Mouse (Mus musculus) mouse trophoblast stem cell (cell line): Measurements from ENCODE around the gene Cfap54.

ENCODE experiments used
- in situ Hi-C, 2 experiments: fragments of 300-500 bp; cut with MseI, MboI; formaldehyde crosslinking; loops; 2 replicates in 1 of 2; 3 replicates in 1 of 2; pipeline ENCODE4 v1.15.1; 2025

The Cfap54 gene

DNA sequence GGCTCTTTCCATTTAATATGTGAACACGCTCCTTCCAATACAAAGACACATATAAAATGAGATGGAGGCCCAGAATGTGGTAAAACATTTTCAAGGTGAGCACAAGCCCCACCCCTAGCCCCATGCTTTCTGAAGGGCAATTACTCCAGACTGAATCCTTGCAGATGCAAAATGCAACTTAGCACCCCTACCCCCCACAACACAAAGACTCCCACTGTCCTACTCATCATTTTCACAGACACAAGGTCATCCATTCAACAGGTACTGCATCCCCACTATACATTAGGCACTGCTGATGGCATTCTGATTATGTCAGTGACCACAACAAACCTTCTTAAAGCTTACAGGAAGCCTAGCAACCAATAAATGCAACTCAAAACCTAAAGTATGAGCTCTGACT is 131.4 kb downstream of the Cfap54 start:
- in situ Hi-C loops = no loop called here

DNA sequence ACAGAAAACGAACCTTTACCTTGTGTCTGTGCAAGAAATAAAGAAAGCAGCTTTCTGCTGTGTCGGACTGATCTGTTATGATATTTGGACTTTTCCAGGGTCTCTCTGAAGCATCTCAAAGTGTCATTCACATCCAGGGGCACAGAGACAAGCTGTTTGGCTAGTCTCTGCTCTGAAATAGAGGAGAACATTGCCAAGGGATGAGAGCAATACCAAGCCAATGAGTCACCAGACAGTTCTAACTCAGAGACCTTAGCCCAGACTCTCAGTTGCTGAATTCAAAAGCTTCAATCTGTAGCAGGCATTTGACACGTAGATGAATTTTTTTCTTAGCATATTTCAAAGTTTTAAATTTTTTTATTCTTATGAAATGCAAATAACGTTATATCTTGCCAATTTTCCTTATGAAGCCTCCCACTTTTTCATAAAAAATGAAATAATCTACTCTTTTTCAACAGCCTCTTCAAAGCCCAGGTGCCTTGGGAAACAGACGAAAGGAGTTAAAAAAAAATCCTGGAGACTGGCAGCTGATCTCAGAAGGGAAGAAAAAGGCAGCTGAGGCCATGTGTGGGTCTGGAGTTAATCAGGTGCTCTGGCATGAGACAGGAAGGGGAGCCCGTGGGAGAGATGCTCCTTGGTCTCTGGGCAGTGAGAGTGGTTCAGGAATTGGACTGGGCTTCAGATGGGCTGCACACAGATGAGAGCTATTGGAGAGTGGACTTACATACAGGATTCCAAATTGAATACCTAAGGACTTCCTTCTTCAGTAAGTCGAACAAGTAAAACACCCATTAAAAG is 138.4 kb downstream of the Cfap54 start:
- in situ Hi-C loops = no loop called here

- in situ Hi-C loops = no loop called here
These were observed 139.8 kb downstream of the Cfap54 start for GRCm38 (mm10) chr10:92941616-92942015.

DNA sequence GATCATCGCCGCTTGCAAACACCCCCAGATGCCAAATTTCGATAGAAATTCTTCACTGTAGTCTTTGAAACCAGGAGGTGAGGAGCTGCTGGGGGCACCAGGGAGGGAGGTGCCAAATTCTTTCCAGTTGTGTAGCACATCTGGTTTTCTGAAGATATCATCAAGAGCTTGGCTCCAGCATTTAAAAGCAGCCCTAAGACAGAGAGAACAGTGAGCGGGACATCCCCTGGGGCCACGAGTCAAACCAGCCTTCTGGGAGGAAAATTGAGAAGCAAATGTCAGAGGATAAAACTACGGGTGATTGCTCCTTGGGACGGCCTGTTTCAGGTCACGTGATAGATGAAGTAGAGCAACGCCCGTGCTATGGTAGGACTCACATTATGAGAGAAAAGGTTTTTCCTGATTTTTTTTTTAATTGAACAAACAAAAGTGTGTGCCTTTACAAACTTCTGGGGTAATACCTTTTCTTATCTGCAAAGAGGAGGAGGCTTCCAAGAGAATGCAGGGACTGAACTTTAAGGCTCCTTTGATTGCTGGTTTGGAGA is 143.6 kb downstream of the Cfap54 start:
- in situ Hi-C loops = no loop called here

GRCm38 (mm10) chr10:92937091-92937490 is 144.3 kb downstream of the Cfap54 start:
- in situ Hi-C loops = no loop called here

DNA sequence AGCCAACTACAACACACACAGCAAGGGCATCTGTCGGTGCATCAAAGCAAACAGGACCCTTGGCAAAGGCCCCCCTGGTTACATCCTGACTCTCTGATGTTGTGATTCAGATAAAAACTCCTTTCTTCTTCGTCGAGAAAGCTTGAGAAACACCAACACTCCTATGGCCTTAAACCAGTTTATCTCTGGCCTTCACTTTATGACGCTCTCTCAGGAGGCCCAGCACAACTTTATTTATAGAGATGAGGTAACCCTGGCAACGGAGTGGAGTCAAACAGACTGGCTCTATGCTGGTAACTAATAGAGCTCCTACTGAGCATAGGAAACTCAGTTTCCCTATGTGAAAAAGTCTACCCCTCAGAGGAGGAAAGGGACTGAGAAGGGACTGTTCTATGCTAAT is 146.9 kb downstream of the Cfap54 start:
- in situ Hi-C loops = no loop called here

- in situ Hi-C loops = no loop called here
These were observed 147.8 kb downstream of the Cfap54 start for GRCm38 (mm10) chr10:92933616-92934015.

DNA sequence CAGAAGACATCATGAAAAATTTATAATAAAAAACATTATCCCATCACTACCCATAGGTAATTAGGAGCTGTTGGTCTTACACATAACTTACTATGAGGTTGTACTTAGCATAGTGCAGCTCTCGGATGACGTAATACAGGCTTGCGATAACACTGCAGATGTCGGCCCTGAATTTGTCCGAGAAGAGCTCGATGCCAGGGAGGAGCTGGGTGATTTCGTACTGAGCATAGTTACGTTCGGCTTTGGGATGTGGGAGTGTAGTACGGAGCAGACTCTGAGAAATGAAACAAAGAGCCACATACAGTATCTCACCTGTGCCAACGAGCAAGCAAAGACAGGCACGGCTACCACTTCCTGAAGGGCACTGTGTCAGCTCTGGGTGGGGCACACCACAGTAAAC is 149.0 kb downstream of the Cfap54 start:
- in situ Hi-C loops = no loop called here

DNA sequence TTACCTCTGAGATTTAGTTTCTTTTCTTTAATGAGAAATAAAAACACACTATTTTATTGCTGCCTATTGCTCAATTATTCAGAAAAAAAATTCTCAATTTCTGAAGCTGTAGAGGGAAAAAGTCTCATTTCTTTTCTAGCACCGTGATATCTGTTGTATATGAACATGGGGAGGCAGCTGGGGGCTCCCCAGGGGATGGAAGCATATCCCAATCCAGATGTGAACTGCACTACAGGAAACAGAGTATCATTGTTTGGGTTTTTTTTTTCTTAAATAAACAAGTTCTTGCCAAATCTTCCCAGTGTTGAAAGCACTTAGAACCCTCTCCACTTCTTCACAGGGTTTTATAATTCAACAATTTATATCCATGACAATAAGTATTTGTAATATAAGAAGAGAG is 151.4 kb downstream of the Cfap54 start:
- in situ Hi-C loops = no loop called here

GRCm38 (mm10) chr10:92928256-92928655 is 153.2 kb downstream of the Cfap54 start:
- in situ Hi-C loops = no loop called here

DNA sequence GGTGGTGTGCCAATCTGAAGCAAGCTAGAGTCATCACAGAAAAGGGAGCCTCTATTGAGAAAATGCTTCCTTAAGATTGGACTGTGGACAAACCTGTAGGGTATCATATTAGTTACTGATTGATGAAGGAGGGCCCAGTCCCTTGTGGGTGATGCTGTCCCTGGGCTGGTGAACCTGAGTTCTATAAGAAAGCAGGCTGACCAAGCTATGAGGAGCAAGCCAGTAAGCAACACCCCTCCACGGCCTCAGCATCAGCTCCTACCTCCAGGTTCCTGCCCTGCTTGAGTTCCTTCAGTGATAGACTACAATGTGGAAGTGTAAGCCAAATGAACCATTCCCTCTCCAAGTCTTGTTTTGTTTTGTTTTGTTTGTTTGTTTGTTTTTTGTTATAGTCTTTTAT is 162.9 kb downstream of the Cfap54 start:
- in situ Hi-C loops = no loop called here

GRCm38 (mm10) chr10:92907246-92907645 is 174.2 kb downstream of the Cfap54 start:
- in situ Hi-C loops = no loop called here

- in situ Hi-C loops = no loop called here
These were observed 193.0 kb downstream of the Cfap54 start for GRCm38 (mm10) chr10:92888466-92888865.

DNA sequence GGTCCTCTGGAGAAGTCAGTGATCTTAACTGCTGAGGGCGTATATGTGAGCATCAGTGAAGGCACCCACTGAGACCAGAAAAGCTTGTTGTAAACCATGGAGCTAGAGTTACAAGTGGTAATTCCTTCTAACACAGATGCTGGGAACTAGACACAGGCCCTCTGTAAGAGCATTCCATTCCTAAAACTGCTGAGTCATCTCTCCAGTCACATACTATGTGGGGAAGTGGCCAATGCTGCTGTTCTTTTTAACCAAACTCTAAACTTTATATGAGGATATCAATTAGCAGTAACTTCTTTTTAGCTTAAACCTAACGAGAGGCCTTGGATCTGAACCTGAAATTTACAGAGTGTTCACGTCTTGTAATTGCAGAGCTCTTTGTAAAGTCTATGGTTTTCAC is 203.4 kb downstream of the Cfap54 start:
- in situ Hi-C loops = no loop called here

GRCm38 (mm10) chr10:92840980-92841379 is 240.4 kb downstream of the Cfap54 start:
- in situ Hi-C loops = no loop called here

- in situ Hi-C loops = no loop called here
These were observed 243.8 kb downstream of the Cfap54 start for GRCm38 (mm10) chr10:92837572-92837971.

DNA sequence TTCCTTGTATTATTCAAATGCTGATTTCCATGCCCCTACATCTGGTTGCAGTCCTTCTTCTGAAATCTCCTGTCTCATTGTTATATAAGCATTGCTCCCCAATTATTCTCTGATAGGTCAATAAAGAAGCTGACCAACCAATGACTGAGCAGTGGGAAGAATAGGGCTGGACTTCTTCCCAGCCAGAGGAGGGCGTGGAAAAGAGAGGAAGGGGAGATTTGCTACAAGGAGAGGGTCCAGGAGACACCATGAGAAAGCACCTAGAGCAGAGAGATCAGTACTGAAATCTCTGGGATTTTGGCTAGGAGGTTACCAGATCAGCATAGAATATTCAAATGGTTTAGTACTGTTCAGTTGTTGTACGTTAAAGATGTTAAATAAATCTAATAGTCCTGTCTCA is 244.4 kb downstream of the Cfap54 start:
- in situ Hi-C loops = no loop called here

DNA sequence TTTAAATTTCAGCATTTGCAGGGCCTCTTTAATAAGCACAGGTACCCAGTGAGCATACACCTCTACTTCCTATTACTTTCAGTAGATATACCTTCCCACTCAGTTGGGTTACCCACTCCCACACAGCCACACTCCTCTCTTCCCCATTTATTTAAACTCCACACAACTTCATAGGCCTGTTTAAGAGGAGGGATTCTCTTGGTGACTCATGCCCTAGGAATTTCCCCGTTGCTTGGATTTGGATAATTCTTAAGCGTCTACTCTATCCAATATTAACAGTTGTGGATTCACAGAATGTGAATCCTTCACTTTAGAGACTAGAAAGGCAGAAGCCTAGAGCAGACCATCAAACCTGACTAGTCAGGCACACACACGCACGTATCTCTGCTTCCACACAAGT is 259.9 kb downstream of the Cfap54 start:
- in situ Hi-C loops = no loop called here

DNA sequence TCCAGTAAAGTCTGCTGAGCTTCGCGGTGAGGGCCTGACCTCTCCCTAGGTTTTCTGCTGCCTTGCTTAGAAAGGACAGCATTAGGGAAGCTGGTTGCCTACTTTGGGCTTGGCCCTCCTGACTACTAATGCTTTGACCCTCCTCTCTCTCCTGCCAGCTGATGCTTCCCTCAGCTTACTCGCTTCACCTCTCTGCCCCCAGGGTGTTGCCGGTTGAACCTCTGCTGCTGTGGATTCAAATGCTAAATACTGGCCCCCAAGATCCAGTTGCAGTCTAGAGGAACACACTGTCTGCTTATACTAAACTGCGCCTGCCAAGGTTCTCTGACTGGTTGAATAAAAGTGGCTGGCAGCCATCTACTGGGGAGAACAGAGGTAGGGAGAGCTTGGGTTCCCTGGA is 263.2 kb downstream of the Cfap54 start:
- in situ Hi-C loops = no loop called here

DNA sequence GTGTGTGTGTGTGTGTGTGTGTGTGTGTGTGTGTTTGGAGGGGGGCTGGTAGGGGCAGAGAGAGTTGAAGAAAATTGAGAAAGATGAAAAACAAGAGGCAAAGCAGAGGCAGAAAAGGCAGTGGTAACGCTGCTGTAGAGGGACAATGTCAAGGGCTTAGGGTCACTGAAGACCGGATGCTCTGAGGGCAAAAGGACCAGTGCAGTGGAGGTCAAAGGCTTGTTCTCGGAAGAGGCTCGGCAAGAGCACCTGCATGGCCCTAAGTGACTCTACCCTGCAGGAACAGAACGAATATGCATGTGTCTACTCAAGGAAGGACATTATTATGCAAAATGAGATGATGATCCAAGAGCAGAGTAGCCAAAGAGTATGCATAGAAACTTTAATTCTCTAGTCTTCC is 264.5 kb downstream of the Cfap54 start:
- in situ Hi-C loops = no loop called here

- in situ Hi-C loops = no loop called here
These were observed 270.5 kb downstream of the Cfap54 start for GRCm38 (mm10) chr10:92810894-92811293.

- in situ Hi-C loops = no loop called here
These were observed 289.5 kb downstream of the Cfap54 start for GRCm38 (mm10) chr10:92791908-92792307.

DNA sequence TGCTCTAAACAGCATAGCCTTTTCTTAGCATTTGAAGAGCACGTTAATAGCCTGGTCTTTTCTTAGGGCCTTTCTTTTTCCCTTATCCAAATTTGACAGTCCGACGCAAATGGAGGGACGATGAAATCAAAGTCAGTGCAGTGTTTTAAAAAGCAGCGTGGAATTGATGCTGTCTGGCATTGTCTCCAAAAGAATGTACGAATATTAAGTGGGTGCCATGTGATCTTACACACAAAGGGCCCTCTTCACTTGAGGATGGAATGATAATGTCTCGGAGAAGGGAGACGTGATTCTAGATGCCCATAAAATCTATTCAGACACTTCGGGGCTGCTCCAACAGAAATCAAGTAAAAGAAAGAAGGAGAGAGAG is 289.9 kb downstream of the Cfap54 start:
- in situ Hi-C loops = no loop called here
